Mouse (Mus musculus) stomach, postnatal 0 days (tissue): ENCODE data around the gene Lime1. TPM values are rescaled to one million over a fixed set of nuclear protein-coding genes. Genes with fewer than 3 reads are reported as not detected.
A peak's percentile ranks its signal among the peaks of the same experiment; 100 is the strongest.

Experiments
- ATAC-seq: fragments of 200-750 bp; cut with Nextera tagmentation; 2 replicates; pipeline ENCODE4 v1.8.0; 2017; ENCODE audit not compliant: low FRiP score, low TSS enrichment
- DNase-seq: peaks from one replicate; pipeline ENCODE4 v3.0.0-alpha.2; 2016; ENCODE audit warnings: low spot score
- H3K27ac ChIP-seq: fragments of 300-500 bp; sonication (generic); replicated peaks from 2 replicates; pipeline ENCODE4 v1.5.1; 2014; ENCODE audit warnings: mild to moderate bottlenecking, control low read depth
- H3K27me3 ChIP-seq: fragments of 300-500 bp; sonication (generic); 2 replicates; pipeline ENCODE4 v1.6.1; 2014; ENCODE audit warnings: low read length; ENCODE audit not compliant: control insufficient read depth, insufficient read depth
- H3K36me3 ChIP-seq: fragments of 300-500 bp; sonication (generic); 2 replicates; pipeline ENCODE4 v1.6.1; 2014; ENCODE audit warnings: low read length, mixed read lengths; ENCODE audit not compliant: control insufficient read depth, insufficient read depth
- H3K4me1 ChIP-seq: fragments of 300-500 bp; sonication (generic); replicated peaks from 2 replicates; pipeline ENCODE4 v1.6.1; 2014; ENCODE audit warnings: antibody characterized with exemption; ENCODE audit not compliant: control insufficient read depth, insufficient read depth
- H3K4me2 ChIP-seq: fragments of 300-500 bp; sonication (generic); replicated peaks from 2 replicates; pipeline ENCODE4 v1.6.1; 2014; ENCODE audit warnings: low read depth, mild to moderate bottlenecking, control low read depth, moderate library complexity
- H3K4me3 ChIP-seq: fragments of 300-500 bp; sonication (generic); 2 replicates; pipeline ENCODE4 v1.5.1; 2014; ENCODE audit warnings: low read depth, low read length, control low read depth
- H3K9ac ChIP-seq: fragments of 300-500 bp; sonication (generic); 2 replicates; pipeline ENCODE4 v1.6.1; 2014; ENCODE audit warnings: mild to moderate bottlenecking, low read length, control low read depth, mixed read lengths
- H3K9me3 ChIP-seq: fragments of 300-500 bp; sonication (generic); 2 replicates; pipeline ENCODE4 v1.6.1; 2016; ENCODE audit warnings: low read length; ENCODE audit not compliant: control insufficient read depth
- CTCF ChIP-seq: IDR thresholded peaks from 2 replicates; pipeline ENCODE4 v1.5.1; 2016; ENCODE audit warnings: antibody characterized with exemption, low read depth, mild to moderate bottlenecking, moderate library complexity
- EP300 ChIP-seq: optimal IDR thresholded peaks from 2 replicates; pipeline ENCODE3; 2016; ENCODE audit warnings: antibody characterized with exemption
- WGBS: fragments of 180-500 bp; shearing (Covaris S2); extraction: QIAGEN DNeasy Blood & Tissue Kit; methylation state at CpG from one replicate; pipeline ENCODE4 v1.1.7; 2014; 5-methylcytosine and 5-hydroxymethylcytosine counted together
- polyA plus RNA-seq: library from polyadenylated mRNA; unstranded; fragments of >200 nt; fragmentation: Nextera tagmentation; extraction: Ambion mirVana; gene quantifications from 2 replicates; pipeline ENCODE4 v1.2.1, GENCODE M21; 2015

The Lime1 gene
- 8.3 and 8.8 TPM in 2 replicates for polyA plus RNA-seq

DNA sequence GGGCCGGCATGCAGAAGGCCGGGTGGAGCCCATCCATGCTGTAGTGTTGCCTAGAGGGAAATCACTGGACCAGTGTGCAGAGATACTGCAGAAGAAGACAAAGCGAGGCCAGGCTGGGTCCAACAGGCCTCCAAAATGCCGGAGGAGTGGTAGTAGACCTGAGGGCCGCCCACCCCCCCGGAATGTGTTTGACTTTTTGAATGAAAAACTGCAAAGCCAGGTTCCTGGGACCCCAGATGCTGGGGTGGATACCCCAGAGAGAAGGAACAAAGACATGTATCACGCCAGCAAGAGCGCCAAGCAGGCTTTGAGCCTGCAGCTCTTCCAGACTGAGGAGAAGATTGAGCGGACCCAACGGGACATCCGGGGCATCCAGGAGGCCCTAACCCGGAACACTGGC is at the start of gene Lime1:
Gene Lime1, plus strand, starts transcription at position 301 of the 400 bp plus-strand sequence.
- Histone ChIP-seq H3K9ac (no peak within 1 kb of the TSS), H3K36me3 (peaks cover 24% of the 10 kb centered on the region), H3K4me2 (no peak within 1 kb of the TSS), H3K9me3 (no peaks in the 10 kb centered on the region), H3K27me3 (no peaks in the 10 kb centered on the region), H3K4me3 (no peak within 1 kb of the TSS), H3K4me1 (no peaks in the 10 kb centered on the region), H3K27ac (no peak within 1 kb of the TSS)
- WGBS: 93% methylated on average over 12 of the region's 12 CpGs
- ATAC-seq (no peak), DNase-seq (no peak)
- TF ChIP-seq EP300 (no peak), CTCF (no peak)

DNA sequence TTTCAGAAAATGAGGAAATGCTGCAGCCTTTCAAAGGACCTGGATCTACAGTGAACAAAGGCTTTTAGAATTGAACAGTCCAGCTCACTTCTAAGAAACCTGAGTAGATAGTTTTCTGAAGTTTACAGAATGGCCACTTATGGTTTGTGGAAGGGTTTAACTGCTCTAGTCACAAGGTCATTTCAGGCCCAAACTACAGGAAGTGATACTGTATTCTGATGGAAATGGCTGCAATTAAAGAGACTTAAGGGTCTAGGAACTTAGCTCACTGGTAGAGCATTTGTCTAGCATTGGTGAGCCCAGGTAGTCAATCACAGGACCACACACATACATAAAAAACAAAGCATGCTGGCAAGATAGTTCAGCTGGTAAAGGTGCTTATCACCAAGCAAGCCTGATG is 47.3 kb upstream of the Lime1 start:
- Histone ChIP-seq H3K36me3 (peaks cover 12% of the 10 kb centered on the region; the same call in 1 of the 2 replicates), H3K27me3 (no peaks in the 10 kb centered on the region), H3K27ac (no peak overlapping the region), H3K4me3 (no peak overlapping the region), H3K4me2 (no peak overlapping the region), H3K4me1 (no peaks in the 10 kb centered on the region), H3K9me3 (no peaks in the 10 kb centered on the region), H3K9ac (no peak overlapping the region)
- ATAC-seq (no peak), DNase-seq (no peak)
- TF ChIP-seq EP300: no peak
- TF ChIP-seq CTCF: no peak

DNA sequence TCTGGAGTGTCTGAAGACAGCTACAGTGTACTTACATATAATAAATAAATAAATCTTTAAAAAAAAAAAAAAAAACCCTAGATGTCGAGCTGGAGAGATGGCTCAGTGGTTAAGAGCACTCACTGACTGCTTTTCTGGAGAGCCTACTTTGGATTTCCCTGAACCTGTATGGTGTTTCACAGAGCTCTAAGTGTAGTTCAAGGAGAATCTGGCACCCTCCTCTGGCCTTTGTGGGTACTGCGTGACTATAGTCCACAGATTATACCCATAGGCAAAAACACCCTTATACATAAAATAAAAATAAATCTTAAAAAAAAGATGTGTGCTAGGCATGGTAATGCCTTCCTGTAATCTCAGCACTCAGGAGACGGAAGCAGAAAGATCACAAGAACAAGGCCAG is 45.9 kb upstream of the Lime1 start:
- ATAC-seq: peak; percentile 68
- DNase-seq: peak; percentile 73
- Histone ChIP-seq H3K9ac (no peak overlapping the region), H3K27ac (no peak overlapping the region), H3K9me3 (no peaks in the 10 kb centered on the region), H3K36me3 (peaks cover 15% of the 10 kb centered on the region; the same call in 1 of the 2 replicates), H3K4me1 (no peaks in the 10 kb centered on the region), H3K4me2 (no peak overlapping the region), H3K27me3 (no peaks in the 10 kb centered on the region), H3K4me3 (no peak overlapping the region)
- TF ChIP-seq CTCF (peak; percentile 80), EP300 (no peak)
- 65% methylated on average over 3 of the region's 3 CpGs for WGBS

DNA sequence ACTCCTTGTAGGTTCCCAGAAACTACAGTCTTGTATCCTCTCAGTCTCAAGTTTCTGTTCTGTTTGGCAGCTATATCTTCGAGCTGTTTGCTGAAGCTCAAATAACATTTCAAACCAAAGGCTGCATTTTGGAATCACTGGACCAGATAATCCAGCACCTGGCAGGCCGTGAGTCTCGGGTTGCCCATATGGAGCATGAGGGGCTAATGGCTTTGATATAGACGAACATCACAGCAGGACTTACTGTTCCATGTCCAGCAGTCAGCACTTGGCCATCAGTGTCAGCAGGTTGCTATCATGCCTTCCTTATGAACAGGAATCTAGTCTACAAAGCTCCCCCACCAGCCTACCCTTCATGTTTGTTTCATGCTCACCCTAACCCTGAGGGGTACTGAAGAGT is 39.5 kb upstream of the Lime1 start:
- Histone ChIP-seq H3K9me3 (no peaks in the 10 kb centered on the region), H3K9ac (no peak overlapping the region), H3K27me3 (no peaks in the 10 kb centered on the region), H3K36me3 (peaks cover 2% of the 10 kb centered on the region; the same call in 1 of the 2 replicates), H3K4me3 (no peak overlapping the region), H3K4me1 (no peaks in the 10 kb centered on the region), H3K27ac (no peak overlapping the region), H3K4me2 (no peak overlapping the region)
- TF ChIP-seq CTCF: no peak
- TF ChIP-seq EP300: no peak
- WGBS: 90% methylated on average over 4 of the region's 4 CpGs
- ATAC-seq: no peak
- DNase-seq: no peak

DNA sequence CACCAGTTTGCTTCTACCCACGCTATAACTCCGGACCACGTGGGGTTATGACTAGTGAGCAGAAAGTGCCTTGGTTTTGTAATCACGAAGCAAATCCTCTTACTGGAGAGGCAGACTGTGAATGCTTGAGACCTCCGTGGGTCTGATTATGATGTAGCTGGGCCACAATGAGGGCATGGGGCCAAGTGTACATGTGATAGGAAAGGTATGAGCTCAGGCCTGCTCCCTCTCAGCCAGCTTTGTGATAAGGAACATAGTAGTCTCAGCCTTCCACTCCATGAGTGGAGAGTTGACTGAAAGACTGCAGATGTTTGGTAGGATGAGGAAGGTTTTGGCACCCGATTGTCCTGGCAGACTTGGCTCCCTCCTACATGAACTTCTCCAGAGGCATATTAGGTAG is 37.1 kb upstream of the Lime1 start:
- DNase-seq (no peak), ATAC-seq (no peak)
- Histone ChIP-seq H3K4me3 (no peak overlapping the region), H3K27ac (no peak overlapping the region), H3K4me2 (no peak overlapping the region), H3K9me3 (no peaks in the 10 kb centered on the region), H3K27me3 (no peaks in the 10 kb centered on the region), H3K9ac (no peak overlapping the region), H3K36me3 (peaks cover 10% of the 10 kb centered on the region), H3K4me1 (no peaks in the 10 kb centered on the region)
- TF ChIP-seq EP300 (no peak), CTCF (no peak)
- 87% methylated on average over 6 of the region's 6 CpGs for WGBS

DNA sequence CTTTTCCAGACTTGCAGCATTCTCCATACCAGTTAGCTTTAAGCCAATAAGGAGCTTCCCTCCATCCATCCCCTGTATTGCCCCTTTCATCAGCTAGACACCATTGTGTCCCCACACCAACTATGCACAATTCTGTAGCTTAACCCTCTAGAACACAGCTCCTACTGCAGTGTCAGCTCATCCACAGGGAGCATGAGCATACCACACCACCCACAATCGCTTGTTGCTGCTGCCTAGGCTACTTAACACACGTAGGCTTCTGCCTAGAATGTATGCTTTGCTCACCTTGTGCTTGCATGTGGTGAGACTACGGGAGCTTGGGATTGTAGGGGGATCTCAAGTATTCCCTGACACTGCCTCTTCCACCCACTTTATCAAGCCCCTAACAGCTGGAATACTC is 23.1 kb upstream of the Lime1 start:
- H3K4me1 ChIP-seq: no peaks in the 10 kb centered on the region
- H3K4me3 ChIP-seq: no peak overlapping the region
- TF ChIP-seq CTCF: no peak
- TF ChIP-seq EP300: no peak
- ATAC-seq (no peak), DNase-seq (no peak)
- H3K27me3 ChIP-seq: no peaks in the 10 kb centered on the region
- no peak overlapping the region for H3K4me2 ChIP-seq
- no peak overlapping the region for H3K9ac ChIP-seq
- peaks cover 25% of the 10 kb centered on the region for H3K36me3 ChIP-seq
- WGBS: 77% methylated on average over 3 of the region's 3 CpGs
- no peak overlapping the region for H3K27ac ChIP-seq
- H3K9me3 ChIP-seq: no peaks in the 10 kb centered on the region
